ENCODE assay signal across 25 mouse cellular contexts in the genomic region with DNA sequence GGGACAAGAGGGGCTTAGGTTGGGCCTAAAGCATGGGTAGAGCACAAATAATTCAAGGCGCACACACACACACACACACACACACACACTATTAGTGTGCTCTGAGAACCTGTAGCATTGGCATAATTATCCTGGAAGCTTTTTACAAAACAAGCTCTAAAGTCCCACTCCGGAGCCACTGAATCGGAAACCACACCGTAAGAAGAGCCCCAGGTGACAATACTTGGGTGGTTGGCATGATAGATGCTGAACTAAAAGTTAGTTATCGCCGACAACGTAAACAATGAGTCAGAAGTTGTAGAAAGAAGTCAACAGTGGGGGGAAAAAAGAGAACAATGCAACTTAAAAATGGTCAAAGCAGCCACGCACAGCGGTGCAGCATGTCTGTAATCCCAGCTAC. TPM values are rescaled to one million over a fixed set of nuclear protein-coding genes. Genes with fewer than 3 reads are reported as not detected.
A peak's percentile ranks its signal among the peaks of the same experiment; 100 is the strongest.
DNase-seq lines count a peak whose midpoint lies in the region; ATAC-seq and TF ChIP-seq lines count a peak whose summit lies in the region.
"Had no signal": no experiment of that assay in that cellular context is flagged by ENCODE, and none has a peak within 500 bp of the region (broad histone marks: within the 10 kb centered on the region; RNA-seq: fewer than 3 reads in every experiment).

No protein-coding gene starts in this region.

- DNase-seq in heart, adult 11 months = peak; percentile 67
- DNase-seq in 3T3-L1 (ENCODE audit: low read depth, low spot score) = peak; percentile 25
- DNase-seq in frontal cortex, postnatal 14 days (ENCODE audit: low spot score in 2 of 2) = no peak
- DNase-seq: adrenal gland, adult 8-10 months; adrenal gland, postnatal 14 days; adrenal gland, postnatal 36 days; B cell, adult 2 months; cerebellum, adult 11-12 months; cerebellum, adult 2 months; cerebellum, adult 9-10 months; cerebellum, postnatal 10 days; cerebellum, postnatal 25 days had no signal

- no peak overlapping the region for H3K9ac ChIP-seq in heart, embryonic 11.5 days (ENCODE audit: low read depth, low read length)
- H3K9ac ChIP-seq: embryonic facial prominence, embryonic 12.5 days; forebrain, embryonic 12.5 days had no signal

- no peak overlapping the region for H3K4me2 ChIP-seq in heart, embryonic 11.5 days
- H3K4me2 ChIP-seq in myocyte (ENCODE audit: low read depth) = peak overlapping the region; percentile 94
- H3K4me2 ChIP-seq: embryonic facial prominence, embryonic 12.5 days; forebrain, embryonic 12.5 days had no signal

- no peaks in the 10 kb centered on the region for H3K27me3 ChIP-seq in heart, embryonic 11.5 days (ENCODE audit: control insufficient read depth, insufficient read depth, low read length)
- H3K27me3 ChIP-seq in C2C12 (ENCODE audit: control insufficient read depth, insufficient read depth, insufficient read length) = no peaks in the 10 kb centered on the region
- H3K27me3 ChIP-seq in myocyte (ENCODE audit: control insufficient read depth, insufficient read depth, insufficient read length) = no peaks in the 10 kb centered on the region
- H3K27me3 ChIP-seq: embryonic facial prominence, embryonic 12.5 days; forebrain, embryonic 12.5 days; Patski had no signal

- H3K36me3 ChIP-seq in heart, embryonic 11.5 days (ENCODE audit: control insufficient read depth, insufficient read depth, low read length) = no peaks in the 10 kb centered on the region; the same call in 1 of the 2 replicates
- peaks cover 39% of the 10 kb centered on the region for H3K36me3 ChIP-seq in C2C12 (ENCODE audit: control insufficient read depth, insufficient read depth)
- peaks cover 4% of the 10 kb centered on the region for H3K36me3 ChIP-seq in myocyte (ENCODE audit: control insufficient read depth, insufficient read depth)

- ATAC-seq in heart, embryonic 11.5 days (replicated peaks; ENCODE audit: insufficient number of reproducible peaks, low FRiP score, low TSS enrichment) = no peak
- no peak for ATAC-seq in erythroid progenitor cell, adult 5-6 weeks (replicated peaks; ENCODE audit: low FRiP score, poor library complexity, severe bottlenecking)
- ATAC-seq: activated CD4-positive, CD25-positive, alpha-beta regulatory T cell, adult 4 months; forebrain, embryonic 14.5 days; forebrain, embryonic 16.5 days; Patski had no signal

- H3K79me3 ChIP-seq in C2C12 (ENCODE audit: low read depth) = peaks cover 25% of the 10 kb centered on the region

- TF ChIP-seq POLR2A in myocyte (IDR thresholded peaks at IDR 0.05; ENCODE audit: insufficient read length, low read depth) = no peak

- peaks cover 7% of the 10 kb centered on the region; the same call in 1 of the 2 replicates for H3K4me1 ChIP-seq in heart, embryonic 11.5 days (ENCODE audit: control insufficient read depth, insufficient read depth, low read length)

- H3ac ChIP-seq in C2C12 (ENCODE audit: control insufficient read depth, insufficient read length, low read depth) (peak overlapping the region; percentile 24), myocyte (ENCODE audit: control insufficient read depth, insufficient read length) (peak overlapping the region; percentile 30)

- H3K4me3 ChIP-seq in heart, embryonic 11.5 days (ENCODE audit: low read depth, low read length) = no peak overlapping the region
- H3K4me3 ChIP-seq in C2C12 (ENCODE audit: insufficient read depth, poor library complexity, severe bottlenecking) (peak overlapping the region; percentile 11), myocyte (peak overlapping the region; percentile 80)
- H3K4me3 ChIP-seq: embryonic facial prominence, embryonic 10.5 days; embryonic facial prominence, embryonic 12.5 days; forebrain, embryonic 10.5 days; forebrain, embryonic 12.5 days had no signal

- no peak overlapping the region for H3K27ac ChIP-seq in heart, embryonic 11.5 days (ENCODE audit: low read depth, low read length)
- H3K27ac ChIP-seq: embryonic facial prominence, embryonic 10.5 days; embryonic facial prominence, embryonic 12.5 days; forebrain, embryonic 10.5 days; forebrain, embryonic 12.5 days had no signal

- H3K9me3 ChIP-seq in heart, embryonic 11.5 days (replicated peaks; ENCODE audit: control insufficient read depth, low read length) = no peaks in the 10 kb centered on the region
- H3K9me3 ChIP-seq: embryonic facial prominence, embryonic 10.5 days; embryonic facial prominence, embryonic 12.5 days; forebrain, embryonic 10.5 days; forebrain, embryonic 12.5 days; G1E had no signal

- H3K79me2 ChIP-seq in C2C12 (ENCODE audit: control insufficient read depth, insufficient read depth) (peaks cover 75% of the 10 kb centered on the region), myocyte (ENCODE audit: control insufficient read depth, insufficient read depth) (peaks cover 34% of the 10 kb centered on the region)

- no peak for TF ChIP-seq CTCF in C2C12 (IDR thresholded peaks at IDR 0.05; ENCODE audit: control insufficient read depth, insufficient read depth, insufficient read length)

- WGBS in heart, embryonic 11.5 days (ENCODE audit: insufficient replicate concordance) = 84% methylated on average over 9 of the region's 9 CpGs

TF ChIP-seq in C2C12, 6 proteins besides CTCF, POLR2A, EP300 and RAD21:
- TF ChIP-seq FOSL1 (IDR thresholded peaks at IDR 0.05; ENCODE audit: insufficient read depth, low read length, poor library complexity, severe bottlenecking) (no peak), MYOD1 (IDR thresholded peaks at IDR 0.05; ENCODE audit: control insufficient read depth, insufficient read length, low read depth) (no peak), MAX (IDR thresholded peaks at IDR 0.05) (no peak), CEBPB (IDR thresholded peaks at IDR 0.05; ENCODE audit: low read depth) (no peak), MYOG (IDR thresholded peaks at IDR 0.05; ENCODE audit: control insufficient read depth, extremely low read depth, insufficient read length) (no peak), USF1 (IDR thresholded peaks at IDR 0.05; ENCODE audit: low read depth) (no peak)
TF ChIP-seq in C2C12: peak in this region for 0.

TF ChIP-seq in myocyte, 11 proteins besides CTCF, POLR2A, EP300 and RAD21:
- no peak for TF ChIP-seq MYOG (IDR thresholded peaks at IDR 0.05; ENCODE audit: control insufficient read depth in 1 of 3, insufficient read depth in 1 of 3, insufficient read length in 2 of 3, low read depth in 2 of 3)
- TF ChIP-seq POLR2AphosphoS2 (IDR thresholded peaks at IDR 0.05; ENCODE audit: insufficient read length, low read depth) = no peak
- no peak for TF ChIP-seq TCF3 (IDR thresholded peaks at IDR 0.05; ENCODE audit: insufficient read length, low read depth)
- no peak for TF ChIP-seq CEBPB (IDR thresholded peaks at IDR 0.05; ENCODE audit: insufficient read depth, poor library complexity, severe bottlenecking)
- no peak for TF ChIP-seq MAX (IDR thresholded peaks at IDR 0.05; ENCODE audit: low read depth)
- no peak for TF ChIP-seq USF1 (IDR thresholded peaks at IDR 0.05; ENCODE audit: low read depth)
TF ChIP-seq in myocyte: peak in this region for 0.

RNA-seq across cellular contexts. Expression of a gene that starts 2.7 kb away (rescaled TPM):
- 12.5 and 14.3 TPM in 2 replicates for polyA plus RNA-seq in heart, embryonic 11.5 days (2014; fragmentation: Nextera tagmentation; extraction: Ambion mirVana)
- 27.9 TPM for polyA plus RNA-seq in C2C12 (2012; fragmentation: generic; extraction: Trizol)
- 26.5 TPM for polyA plus RNA-seq in myocyte (2012; fragmentation: generic; extraction: Trizol)
- 2.1 and 2.9 TPM in 2 replicates for total RNA-seq in erythroid progenitor cell, adult 5-6 weeks (2015; ENCODE audit: low replicate concordance)
- total RNA-seq in erythroid progenitor cell, adult 5-6 weeks (2017; ENCODE audit: low replicate concordance) = 4.9 and 5.8 TPM in 2 replicates

Comparison
In these comparisons a context has a peak if more than half of its experiments do, and no peak if none do; other contexts are left out.
1. DNase-seq: peak in heart, adult 11 months (single experiment) and 3T3-L1 (single experiment); none in frontal cortex, postnatal 14 days (0 of 2).